Mouse (Mus musculus) G1E-ER4 (cell line): Measurements from ENCODE around the gene Sdk1. TPM values are rescaled to one million over a fixed set of nuclear protein-coding genes. Genes with fewer than 3 reads are reported as not detected.

Source experiments
- GATA1 ChIP-seq: IDR thresholded peaks from one replicate; pipeline ENCODE4 v1.8.0; 2012; ENCODE audit warnings: low read length, inconsistent platforms
- polyA plus RNA-seq: library from polyadenylated mRNA; stranded (reverse); fragments of >175 nt; gene quantifications from 2 replicates; pipeline ENCODE4 v1.2.3, GENCODE M21; 2012

The Sdk1 gene
- polyA plus RNA-seq, 1 experiment = not detected

GRCm38 (mm10) chr5:141727968-141728367 lies 486.7 kb downstream of the Sdk1 start:
- no peak for TF ChIP-seq GATA1

GRCm38 (mm10) chr5:141730006-141730405 lies 488.7 kb downstream of the Sdk1 start:
- TF ChIP-seq GATA1 = no peak

- TF ChIP-seq GATA1 = no peak
Measured at GRCm38 (mm10) chr5:141738725-141739124, 497.4 kb downstream of the Sdk1 start.

DNA sequence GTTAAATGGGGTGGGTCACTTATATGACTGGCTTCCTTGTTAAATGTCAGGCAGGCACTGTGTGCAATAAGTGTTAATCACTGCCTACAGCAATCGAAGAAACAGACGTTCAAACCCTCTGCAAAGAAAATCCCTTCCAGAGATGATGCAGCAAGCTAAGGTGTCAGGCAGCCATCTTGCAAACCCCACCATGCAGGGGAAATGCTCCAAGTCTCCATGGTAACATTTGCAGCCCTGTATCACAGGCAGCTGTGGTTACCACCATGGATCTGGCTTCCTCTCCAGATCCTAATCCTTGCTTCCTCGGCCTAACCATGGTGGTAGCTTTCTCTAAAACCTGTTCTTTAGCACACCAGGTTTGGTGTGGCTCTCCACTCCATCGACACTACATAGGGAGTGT lies 507.5 kb downstream of the Sdk1 start:
- TF ChIP-seq GATA1 = no peak

DNA sequence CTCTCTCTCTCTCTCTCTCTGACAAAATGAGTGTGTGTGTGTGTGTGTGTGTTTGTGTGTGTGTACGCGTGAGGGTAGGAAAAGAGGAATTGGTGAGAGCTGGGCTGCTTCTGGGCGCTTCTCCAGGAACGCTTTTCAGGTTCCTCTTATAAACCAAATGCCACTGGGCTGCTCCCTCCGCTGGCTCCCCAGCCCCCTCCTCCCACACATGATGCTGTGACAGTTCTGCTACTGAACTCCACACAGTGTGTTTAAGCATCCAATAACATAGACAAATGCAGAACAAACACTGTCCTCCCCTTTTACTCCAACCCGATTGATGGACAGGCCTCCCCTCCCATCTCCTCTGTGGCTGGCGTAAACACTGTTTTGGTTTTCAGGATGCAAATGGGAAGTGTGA lies 513.0 kb downstream of the Sdk1 start:
- no peak for TF ChIP-seq GATA1

DNA sequence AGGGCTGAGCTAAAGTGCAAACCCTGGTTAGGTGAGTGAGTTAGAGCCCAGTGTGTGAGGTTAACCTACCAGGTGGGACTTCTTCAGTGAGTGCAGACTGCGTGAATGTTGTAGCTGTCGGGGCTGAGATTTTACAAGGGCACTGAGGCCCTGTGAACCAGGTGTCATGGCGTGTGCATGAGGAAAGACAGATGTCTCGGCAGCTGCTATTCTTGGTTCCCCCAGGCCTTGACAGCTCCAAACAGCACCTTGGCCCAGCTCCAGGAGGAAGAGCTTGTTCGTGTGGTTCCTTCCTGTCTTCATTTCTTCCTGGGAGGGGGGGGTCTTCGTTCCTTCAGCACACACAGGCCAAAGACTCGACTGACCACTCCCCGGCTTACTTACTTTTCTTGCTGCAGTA lies 517.6 kb downstream of the Sdk1 start:
- TF ChIP-seq GATA1 = no peak

DNA sequence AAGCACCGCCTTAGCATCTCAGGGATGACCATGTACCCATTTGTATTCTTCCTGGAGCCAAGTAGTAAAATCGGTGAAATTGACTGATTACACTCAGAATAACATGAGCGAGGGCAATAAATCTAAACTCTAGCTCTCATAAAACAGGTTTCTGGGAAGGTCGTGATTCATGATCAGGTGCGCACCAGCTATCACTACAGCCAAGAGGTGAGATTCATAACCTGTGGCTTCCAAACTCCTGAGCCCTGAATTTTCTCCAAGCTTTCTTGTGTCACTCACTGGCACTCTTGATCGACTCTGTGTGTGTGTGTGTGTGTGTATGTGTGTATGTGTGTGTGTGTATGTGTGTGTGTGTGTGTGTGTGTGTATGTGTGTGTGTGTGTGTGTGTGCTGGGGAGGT lies 522.8 kb downstream of the Sdk1 start:
- no peak for TF ChIP-seq GATA1

GRCm38 (mm10) chr5:141768761-141769515 lies 527.6 kb downstream of the Sdk1 start:
- TF ChIP-seq GATA1 = no peak

DNA sequence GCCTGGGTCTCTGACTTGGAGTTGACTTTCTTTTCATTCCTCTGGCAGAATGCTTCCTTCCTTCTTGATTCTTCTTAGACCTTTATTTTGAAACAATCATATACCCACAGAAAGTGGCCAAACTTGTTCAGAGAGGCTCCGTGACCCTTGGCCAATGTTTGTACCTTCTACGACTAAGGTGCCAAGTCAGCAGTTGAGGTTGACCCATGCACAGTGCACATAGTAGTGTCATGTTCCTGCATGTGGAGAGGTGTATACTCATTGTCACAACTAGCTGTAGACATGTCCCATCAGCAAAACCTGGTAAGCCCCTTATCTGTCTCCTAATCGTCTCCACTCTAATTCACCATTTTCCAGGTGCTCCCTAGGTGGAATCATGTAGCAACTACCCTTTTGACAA lies 530.2 kb downstream of the Sdk1 start:
- TF ChIP-seq GATA1 = no peak

DNA sequence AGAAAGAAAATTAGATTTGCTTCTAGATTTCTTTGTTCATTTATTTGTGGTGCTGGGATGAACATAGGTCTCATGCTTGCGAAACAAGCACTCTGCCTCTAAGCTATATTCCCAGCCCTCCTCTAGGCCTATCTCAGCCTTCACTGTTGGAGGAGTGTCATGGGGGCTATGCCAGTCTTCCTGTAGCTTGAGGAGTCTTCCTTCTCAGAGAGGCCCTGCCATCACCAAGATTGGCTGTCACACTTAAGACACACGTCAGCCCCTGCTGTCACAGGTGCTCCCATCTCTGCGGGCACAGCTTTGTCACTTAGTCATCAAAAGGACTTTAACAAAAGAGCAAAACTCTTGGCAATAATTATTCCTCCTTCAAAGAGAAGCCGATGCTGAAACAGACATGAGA lies 536.9 kb downstream of the Sdk1 start:
- no peak for TF ChIP-seq GATA1

- no peak for TF ChIP-seq GATA1
Measured at GRCm38 (mm10) chr5:141781142-141781541, 539.9 kb downstream of the Sdk1 start.

DNA sequence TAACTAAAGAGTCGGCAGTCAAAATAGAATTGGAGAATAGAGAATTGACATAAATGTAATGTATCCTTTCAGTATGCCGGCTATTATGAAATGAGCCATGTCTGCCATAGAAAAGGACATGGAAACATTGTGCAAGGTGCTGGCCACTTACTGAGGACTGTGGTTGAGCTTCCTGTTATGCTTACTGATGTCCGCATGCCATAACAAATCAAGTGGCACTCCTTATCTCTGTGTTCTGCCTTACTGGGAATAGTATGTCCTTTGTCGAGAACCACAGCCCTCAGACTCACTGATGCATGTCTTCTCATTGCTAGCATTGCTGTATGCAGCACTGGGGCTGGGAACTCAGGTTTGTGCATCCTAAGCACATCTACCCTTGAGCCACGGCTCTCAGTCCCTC lies 541.0 kb downstream of the Sdk1 start:
- no peak for TF ChIP-seq GATA1

- no peak for TF ChIP-seq GATA1
Measured at GRCm38 (mm10) chr5:141783516-141783915, 542.2 kb downstream of the Sdk1 start.

DNA sequence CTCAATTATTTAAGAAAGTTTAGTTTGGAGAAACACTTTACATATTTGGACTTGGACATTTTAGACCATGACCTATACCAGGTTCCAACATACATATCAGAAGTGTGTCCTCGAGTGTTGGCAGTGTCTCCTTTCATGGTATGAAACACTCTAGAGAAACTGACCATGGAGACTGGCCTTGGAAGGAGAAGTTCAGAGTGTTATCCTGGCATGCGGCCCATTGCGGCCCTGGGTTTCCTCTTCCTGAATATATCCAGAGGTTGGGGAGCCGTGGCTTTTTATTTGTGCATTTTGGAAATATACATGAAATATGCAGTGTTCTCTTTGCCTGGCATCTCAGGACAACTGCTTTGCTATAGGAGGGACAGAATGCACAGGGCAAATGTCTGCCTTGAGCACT lies 552.6 kb downstream of the Sdk1 start:
- no peak for TF ChIP-seq GATA1

DNA sequence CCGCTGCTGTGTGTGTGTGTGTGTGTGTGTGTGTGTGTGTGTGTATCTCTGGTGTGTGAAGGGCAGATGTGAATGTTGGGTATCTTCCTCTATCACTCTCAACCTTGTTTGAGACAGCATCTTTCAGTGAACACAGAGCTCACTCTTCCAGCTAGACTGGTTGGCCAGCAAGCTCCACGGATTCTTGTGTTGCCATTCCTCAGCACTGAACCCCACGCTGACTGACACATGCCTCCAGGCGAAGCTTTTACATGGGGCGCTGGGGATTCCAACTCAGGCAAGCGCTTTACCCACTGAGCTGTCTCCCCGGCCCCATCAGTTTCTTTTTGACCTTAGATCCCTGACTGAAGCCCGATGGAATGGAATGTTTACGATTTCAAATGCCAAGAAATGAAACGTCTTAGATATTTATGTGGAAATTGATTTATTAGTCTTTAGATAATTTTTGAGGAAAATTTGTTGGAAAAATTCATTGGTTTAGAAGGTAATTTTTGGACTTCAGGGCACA lies 582.6 kb downstream of the Sdk1 start:
- no peak for TF ChIP-seq GATA1

DNA sequence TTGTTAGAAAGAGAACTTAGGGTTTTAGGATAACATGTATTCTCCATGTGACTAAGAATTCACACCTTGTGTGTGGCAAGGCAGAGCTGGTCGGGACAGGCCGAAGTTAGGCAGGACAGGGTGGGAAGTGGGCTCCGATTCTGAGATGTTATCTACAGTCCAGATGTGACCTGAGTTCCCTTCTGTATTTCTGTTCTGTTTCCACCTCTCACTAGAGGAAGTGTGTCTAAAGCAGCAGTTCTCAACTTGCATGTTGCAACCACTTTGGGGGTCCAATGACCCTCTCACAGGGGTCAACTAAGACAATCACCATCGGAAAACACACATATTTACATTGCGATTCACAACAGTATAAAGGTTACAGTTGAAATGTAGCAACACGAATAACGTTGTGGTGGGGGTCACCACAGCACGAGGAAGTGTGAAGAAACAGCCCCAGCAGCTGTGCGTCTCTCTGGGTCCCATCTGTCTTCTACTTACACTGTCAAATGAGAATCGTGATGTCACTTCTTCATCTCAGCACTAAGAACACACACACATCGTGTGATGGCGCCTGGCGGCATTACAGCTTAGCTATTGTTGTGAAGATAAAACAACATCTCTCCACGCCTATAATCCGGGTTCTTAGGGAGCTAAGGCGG lies 583.6 kb downstream of the Sdk1 start:
- no peak for TF ChIP-seq GATA1

DNA sequence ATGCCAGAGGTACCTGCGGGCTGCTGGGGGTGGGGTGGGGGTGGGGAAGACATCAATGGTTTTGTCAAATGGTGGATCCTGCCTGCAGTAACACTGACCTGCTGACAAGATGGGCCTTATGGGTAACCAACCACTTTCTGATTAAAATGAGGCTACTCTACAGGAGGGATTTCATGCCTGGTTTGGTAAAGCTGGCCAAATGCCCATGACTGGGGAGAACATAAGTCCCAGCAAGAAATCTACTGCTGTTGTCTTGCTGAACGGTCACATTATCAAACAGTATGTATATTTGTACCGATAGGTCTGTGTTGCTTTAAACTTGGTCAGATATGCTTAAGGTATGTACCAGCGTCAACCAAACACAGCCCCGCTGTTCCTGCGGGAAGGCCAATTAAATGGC lies 594.3 kb downstream of the Sdk1 start:
- TF ChIP-seq GATA1 = no peak
